Mouse (Mus musculus) spleen, postnatal 10 days (tissue): Measurements from ENCODE around the gene Trabd2b.

Experiments used
- DNase-seq, 2 experiments: peaks; one replicate each; pipeline ENCODE4 v3.0.0; 2021 to 2022; ENCODE audit warnings: low spot score in 2 of 2

Gene Trabd2b

DNA sequence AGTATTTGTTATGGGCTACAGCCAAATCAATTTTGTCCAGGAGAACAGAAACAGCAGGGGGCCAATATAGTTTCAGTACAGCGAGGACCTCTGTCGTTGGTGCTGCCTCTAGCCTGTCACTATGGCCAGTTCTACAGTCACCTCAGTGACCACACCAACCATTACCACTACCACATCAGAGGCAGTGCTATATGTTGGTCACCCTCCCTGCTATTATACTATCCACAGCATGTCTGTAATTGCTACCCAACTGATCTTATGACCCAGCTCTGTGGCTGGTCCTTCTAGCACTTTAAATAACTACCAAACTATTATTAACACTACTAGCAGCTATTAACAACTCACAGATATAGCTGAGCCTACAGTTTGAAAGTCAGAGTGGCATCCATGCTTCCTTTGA lies 87.5 kb downstream of the Trabd2b start:
- no peak for DNase-seq

DNA sequence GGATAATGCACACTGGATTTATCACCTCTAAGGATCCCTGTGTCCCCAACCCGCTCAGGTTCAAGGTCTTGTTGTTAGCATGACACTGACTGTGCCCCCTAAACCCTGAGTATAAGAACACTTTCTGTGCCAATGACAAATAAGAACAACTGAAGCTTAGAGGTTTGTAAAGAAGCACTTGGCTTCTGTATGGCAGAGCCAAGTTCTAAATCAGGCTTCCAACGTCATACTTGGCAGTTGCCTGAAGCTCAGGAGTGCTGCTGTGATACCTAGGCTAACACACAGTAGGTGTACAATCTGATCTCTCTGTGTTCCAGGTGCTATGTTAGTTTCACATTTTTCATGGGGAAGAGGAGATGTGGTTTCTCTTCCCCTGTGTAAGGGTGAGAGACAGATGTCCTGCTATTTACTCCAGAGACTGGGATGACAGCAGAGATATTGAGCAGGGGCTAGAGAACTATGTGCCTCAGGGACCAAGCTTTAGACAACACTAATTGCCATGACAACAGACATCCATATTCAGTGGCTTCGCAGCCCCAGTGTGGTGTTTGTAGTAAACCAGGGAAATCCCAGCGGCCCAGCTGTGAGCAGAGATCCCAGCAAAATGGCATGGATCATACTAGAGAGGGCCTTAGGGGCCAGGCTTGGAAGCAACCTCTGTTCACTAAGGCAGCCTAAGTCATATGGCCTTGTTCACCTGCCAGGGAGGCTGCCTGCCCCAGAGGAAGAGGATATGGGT lies 89.3 kb downstream of the Trabd2b start:
- no peak for DNase-seq

DNA sequence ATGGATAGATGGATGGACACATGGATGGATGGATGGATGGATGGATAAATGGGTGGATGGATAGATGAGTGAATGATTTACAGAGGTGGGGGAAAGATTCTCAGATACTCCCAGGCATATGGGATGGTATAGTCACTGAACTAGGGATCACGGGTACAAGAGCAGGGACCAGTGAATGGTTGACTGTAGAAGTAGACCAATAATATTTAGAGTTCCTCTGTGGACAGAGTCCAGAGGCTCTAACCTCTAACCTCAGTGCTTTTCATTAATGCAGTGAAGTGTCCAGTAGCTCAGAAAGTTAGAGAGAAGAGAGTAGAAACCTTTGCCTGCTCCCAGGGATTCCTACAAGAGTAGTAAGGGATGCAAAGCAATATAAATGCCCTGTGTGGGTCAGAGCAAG lies 93.1 kb downstream of the Trabd2b start:
- no peak for DNase-seq

DNA sequence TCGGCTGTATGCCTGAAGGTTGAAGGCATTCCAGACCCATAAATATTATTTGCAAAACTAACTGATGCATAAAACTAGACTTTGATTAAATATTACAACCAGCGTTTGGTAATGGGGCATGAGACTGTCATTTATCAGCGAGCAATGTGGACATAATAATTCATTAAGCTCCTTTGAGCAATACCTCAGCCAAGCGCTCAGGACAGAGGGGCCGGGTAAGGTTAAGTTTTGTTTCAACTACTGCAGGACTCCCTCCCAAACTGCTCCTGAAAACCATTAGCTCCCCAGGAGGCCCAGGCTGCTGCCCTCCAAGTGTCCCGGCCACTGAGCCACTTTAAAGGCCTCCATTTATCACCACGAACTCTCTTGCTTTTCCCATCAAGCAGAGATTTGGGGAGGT lies 93.8 kb downstream of the Trabd2b start:
- DNase-seq, result no peak

DNA sequence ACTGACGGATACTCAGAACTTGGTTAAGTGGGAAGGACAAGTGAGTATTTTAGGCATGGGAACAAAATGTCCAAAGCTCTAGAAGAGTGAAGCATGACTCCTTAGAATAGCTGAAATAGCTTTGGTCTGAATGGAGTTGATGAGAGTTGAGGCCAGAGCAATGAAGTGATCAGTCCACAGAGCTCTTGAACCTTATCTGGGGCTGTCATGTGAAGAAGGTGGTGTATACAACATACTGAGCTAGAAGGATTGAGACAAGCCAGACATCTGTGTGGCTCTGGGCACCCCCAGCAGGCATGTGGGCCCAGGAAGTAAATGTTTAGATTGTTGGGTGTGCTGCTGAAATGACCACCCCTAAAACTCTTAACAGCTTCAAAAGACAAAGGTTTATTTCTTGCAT lies 94.5 kb downstream of the Trabd2b start:
- no peak for DNase-seq

DNA sequence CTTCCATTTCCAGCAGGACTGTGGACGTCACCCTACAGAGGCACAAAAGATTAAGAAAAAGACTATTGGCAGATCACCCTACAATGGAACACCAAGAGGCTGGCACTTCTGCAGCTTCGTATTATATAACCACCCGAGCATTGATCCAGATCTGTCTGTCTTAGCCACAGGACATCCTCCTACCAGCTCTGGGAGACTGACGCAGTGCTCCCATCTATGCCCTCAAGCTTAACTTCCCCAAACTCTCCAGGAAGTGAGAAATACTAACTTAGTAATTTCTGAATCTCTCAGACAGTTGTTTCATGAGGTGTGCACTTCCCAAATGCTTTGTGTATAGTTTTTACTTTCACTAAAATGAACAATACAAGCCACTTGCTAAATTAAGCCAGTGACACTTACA lies 95.1 kb downstream of the Trabd2b start:
- no peak for DNase-seq

DNA sequence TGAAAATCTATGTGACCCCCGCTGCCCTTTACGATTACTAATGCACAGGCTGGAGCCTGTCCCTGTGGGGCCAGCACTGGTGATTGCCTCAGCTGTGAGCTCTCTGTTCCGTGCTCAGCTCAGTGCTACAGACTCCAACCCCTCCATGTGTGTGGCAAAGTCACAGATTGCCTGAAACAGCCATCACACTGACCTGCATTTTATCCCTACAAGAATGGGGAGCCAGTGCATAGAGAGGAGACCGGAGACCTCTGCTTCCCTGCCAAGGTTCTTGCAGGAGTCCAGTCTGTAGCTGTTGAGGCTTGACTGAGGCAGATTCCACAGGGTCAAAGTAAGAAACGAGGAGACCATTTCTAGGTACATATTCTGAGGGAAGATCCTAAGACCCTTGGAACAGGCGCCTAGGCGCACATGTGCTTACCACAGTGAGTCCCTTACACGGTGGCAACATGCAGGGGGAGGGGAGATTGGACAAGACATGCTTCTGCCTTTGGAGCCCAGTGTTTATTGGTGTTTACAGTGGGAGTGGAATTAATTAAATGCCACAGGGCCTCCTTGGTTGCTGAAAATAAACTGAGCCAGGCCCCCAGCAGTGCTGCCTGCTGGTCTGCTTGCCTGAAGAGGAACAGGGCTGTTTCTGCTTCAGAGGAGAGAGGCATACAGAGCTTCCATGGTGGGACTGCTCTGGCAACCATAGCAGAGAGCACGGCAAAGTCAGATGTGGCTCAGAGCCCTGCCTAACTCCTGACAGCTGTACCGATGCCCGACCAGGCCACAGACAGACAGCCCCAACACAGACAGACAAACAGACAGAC lies 97.9 kb downstream of the Trabd2b start:
- DNase-seq, result no peak

DNA sequence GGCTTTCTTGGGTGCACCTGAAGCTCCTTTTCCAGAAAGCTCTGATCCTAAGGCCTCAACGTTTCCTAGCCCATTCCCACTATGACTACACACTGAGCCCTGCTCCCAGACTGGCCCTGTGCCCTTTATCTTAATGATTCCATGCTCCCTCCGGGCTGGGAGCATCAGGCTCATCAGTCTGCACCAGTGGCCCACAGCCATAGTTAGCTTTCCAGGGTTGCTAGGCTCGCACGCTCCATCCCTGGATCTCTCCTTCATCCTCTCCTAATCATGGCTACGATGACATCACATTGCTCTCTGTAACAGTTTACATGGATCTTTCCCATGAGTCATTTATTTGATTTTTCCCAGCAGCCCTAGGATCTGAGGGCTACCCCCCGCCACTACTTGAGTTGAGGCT lies 103.1 kb downstream of the Trabd2b start:
- no peak for DNase-seq

DNA sequence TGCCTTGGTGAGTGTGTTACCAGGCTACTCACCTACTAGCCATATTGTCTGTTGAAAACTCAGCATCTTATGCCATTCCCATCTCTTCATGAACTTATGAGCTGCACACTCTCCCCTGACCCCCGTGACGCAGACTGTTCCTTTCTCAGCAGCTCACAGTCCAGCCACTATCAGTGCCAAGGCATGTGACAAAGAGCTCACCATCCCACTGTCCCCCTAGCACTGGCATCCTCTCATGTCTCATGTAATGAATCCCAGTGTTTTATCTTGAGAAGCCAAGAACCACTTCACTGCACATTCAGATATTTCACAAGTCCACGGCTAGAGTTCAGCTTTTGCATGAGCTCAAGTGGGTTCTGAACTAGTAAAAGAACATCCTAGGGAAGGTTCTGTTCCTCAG lies 105.1 kb downstream of the Trabd2b start:
- DNase-seq, result no peak

DNA sequence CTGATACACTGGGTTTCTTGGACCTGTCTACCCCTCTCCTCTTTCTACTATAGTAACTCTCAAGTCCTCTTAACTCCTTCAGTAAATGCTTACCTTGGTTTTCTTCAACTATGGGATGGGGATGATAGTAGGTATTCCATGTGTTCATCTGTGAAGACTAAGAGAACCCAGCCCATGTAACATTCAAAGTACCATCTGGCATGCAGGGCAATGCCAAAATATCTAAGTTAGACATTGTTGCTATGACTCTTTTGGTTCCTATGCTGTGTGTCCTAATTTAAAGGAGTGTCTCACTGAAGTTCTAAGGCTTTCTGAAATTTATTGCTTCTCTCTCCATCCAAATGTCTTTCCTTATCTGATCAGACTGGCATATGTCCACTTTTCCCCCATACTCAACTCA lies 106.6 kb downstream of the Trabd2b start:
- DNase-seq, result no peak

DNA sequence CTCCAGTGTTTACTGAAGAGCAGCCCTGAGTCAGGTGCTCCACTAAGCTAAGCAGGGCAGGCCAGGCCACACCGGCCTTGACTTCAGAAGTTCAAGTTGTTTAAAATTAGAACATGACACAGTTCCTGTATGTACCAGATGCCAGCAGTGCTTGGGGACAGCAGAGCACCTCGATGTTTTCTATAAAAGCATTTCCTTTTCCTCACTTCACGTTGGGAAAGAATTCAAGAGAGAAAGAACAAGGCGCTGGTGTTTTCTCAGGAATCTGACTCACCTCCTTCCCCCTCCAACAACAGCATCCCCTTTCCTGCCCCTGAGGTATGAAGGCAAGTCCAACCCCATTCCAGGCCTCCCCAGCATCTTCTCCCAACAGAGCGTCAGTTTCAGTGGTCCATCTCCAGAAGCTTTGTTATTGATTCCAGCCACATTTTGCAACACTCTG lies 108.8 kb downstream of the Trabd2b start:
- no peak for DNase-seq

DNA sequence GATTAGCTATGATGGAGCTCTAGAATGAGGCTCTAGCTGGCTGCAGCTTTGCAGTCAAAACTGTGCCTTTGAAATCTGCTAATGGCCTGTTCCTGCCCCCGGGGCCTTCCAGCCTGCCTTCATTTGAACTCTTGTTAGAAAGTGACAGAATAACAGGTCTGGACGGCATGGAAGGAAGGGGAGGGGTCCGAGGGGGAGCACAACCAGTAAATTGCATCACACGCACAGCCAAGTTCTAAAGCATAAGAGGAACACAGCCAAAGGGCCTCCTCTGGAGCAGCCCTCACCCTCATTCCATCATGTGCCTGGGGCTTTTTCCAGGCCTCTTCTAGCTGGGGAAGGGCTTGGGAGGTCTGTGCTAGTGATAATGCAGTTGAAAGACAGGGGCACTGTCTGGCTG lies 110.1 kb downstream of the Trabd2b start:
- no peak for DNase-seq

DNA sequence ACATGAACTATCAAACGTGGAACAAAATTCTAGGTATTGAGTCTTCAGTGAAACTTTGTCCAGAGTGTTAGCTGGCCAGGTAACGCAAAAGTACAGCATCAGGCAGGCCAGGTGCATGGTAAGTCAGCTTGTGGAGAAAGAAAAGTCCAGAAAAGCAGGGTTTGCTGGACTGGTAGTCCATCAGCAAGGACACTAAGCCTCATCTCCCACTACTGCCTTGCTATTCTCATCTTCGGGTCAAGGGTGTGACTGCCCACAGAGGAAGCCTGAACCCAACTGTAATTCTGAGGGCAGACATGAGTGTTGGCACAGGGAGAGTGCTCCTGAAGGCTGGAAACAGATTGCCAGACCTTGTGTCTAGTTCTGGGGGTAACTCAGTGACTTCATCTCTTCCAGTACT lies 111.5 kb downstream of the Trabd2b start:
- no peak for DNase-seq

DNA sequence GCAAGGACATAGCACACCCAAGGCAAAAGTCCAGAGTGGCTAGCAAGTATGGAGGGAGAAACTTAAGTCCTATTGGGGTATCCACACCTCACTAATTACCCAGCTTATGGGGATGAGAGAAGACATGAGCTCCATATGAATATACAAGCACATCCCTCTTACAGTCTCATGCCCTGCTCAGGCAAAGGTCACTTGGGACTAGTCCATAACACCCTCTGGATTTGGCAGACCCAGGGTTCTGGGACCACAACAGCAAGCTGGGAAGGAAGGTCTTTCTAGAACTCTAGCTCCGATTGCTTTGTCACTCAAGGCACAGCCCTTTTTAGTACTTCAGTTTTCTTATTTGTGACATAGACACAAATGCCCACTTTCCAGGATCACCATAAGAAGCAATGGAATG lies 112.0 kb downstream of the Trabd2b start:
- no peak for DNase-seq

DNA sequence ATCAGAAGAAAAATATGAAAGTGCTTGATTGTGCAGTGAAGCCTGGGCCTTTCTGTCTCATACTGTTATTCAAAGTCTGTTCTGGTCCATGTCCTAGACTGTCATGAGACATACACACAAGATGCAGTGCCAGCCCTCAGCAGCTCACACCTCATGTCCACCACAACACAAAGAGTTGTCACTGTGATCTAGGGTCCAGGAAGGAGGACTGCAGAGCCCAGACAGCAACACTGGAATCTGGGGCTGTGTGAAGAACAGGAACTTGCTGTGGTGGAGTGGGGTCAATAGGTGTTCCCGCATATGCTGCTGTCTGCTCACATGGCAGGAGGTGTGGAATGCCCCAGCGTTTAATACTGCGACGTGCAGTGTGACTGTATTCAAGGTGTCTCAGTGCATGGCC lies 112.8 kb downstream of the Trabd2b start:
- DNase-seq, result no peak

DNA sequence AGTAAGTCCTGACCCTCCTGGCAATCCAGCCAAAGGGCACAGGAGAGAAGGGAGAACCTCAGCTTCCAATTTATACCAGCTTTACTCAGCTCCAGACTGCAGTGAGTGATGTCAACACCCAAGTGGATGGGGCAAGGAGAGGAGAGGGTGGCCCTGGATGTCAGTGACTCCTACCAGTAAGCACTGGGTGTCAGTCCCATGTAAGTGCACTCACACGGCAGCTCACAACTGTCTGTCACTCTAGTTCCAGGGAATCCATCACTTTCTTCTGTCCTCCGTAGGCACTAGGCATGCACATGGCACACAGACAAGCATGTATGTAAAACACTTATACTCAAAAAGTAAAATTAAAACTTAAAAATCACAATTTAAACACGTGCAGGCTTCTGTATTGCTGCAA lies 113.4 kb downstream of the Trabd2b start:
- no peak for DNase-seq

DNA sequence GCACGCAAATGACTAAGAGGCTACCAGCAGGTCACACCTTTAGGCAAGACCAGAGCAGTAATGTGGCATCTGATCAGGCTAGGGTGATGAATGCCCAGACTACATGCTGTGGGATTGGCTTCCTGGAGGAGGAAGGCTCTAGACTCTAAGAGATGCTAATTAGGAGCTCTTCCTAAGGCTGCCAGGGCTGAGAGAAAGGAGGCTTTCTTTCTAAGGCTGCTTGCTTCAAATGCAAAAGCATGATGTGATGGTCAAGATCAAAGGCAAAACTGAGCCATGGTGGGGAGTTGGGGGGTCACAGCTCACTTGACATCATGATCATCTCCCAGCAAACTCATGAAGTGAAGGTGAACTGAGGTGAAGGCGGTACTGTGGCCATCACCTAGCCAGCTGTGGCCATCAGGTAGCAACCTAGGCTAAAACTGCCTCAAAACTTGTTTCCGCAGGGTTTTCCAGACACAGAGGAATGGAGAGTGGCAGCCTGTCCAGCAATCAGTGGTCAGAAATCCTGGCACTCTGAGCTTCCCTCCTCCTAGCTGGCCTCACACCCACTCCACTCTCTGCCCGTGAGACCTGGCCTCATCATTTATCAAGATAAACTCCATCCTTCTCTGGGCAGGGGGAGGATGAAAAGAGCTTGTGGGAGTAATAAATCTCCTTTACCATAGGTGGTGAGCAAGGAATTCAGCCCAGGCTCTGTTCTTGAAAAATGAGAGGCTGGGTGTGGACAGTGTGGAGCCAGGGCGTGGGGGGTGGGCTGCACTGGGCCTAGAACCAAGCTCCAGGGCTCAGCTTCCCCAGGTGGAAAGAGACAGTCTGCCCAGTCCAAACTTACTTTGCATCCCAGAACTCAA lies 117.0 kb downstream of the Trabd2b start:
- DNase-seq, result no peak

DNA sequence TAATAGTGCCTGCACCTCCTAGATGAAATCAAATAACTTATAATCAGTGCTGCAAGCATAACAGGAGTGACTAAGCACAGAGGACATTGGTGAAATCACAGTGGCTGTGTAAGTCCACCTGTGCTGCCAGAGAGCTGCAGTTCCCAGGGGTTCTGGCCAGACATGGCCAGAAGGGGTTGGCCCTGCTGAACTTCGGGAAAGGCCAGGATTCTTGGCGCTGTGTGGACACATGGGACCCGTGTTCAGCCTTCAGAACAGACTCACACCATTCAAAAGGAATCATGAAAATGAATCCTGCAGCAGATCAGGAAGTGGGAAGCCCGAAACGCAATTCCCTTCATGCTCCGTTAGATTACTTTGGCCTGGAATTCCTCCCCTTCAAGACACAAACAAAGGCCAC lies 125.1 kb downstream of the Trabd2b start:
- DNase-seq, result no peak

DNA sequence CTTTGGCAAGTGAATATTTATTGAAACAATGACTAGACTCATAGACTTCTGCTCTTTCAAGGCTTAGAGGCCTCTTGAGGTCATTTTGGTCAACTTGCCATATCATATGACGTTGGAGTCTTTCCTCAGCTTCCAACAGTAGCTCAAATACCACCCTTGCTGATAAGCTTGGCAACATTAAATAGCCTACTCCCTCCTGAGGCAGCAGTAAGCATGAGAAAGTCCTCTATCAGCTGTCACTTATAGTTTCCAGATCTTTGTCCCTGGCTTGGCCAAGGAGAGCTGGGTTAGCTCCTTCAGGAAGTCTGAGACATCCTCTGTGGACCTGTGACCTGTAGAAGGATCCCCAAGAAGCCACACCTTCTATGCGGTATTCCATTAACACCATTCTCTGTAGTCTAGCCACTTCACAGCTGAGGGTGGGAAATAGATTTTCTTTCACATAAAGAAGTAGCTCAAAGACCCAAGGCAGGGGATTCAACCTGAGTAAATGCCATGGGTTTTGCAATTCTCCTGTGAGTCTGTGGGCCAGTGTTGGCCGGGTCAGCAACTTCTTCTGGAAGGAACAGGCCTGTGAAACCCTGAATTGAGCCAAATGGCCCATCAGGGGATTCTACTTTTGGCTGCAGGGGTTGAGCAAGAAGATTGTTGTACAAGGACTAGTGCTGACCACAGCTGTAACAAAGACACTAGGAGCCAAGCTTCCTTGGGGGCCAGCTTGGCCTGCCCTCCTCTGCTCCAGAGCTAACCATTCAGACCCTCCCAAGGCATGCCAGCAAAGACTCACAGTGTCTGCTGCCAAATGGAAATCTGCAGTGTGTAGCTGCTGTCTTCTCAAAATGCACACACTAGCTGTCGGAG lies 127.6 kb downstream of the Trabd2b start:
- DNase-seq, result no peak

DNA sequence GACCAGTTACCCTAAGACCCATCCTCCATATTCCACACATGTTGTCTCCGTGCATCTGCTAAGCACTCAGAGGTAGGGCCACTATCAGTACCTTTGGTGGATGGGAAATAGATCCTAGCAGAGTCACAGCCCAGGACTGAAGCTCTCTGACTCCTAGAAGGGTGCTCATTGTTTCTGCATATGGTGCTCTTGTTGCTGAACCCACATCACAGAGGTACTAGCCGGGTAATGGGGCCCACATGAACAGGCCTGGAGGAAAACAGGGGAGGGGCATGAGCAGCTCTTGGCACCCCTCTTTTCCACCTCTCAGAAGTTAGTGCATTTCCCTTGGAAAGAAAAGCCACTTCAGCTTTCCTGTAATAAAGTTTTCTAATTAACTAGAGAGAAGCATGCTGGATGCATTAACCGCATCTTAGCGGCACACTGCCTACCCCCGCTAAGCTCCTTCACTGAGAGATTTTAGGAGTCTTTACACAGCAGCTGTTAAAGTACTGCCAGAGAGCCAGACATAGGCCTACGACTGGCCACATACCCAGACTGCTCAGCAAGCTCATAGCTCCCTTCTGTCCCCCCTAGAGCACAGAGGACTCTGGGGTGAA lies 131.0 kb downstream of the Trabd2b start:
- DNase-seq, result no peak

DNA sequence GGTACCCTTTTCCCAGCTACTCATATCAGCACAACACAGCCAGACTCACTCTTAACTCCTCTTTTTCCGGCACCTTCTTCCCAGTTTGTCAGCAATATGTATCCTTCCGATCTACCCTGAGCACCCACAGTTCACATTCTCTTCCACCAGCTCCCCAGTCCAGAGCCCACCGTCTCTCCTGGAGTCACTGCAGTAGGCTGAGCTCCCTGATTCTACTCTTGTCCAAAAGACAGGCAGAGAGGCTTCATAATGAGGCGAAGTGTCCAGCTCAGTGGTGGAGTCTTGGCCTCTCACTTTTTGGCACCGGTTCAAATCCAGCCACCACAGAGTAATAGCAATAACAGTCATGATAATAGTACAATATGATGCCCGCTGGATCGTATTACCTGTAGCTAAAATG lies 133.5 kb downstream of the Trabd2b start:
- DNase-seq, result no peak
